Mouse (Mus musculus) kidney, postnatal 4 days (tissue): ENCODE measurements at regions not wholly inside any gene's neighbourhood (a gene's known extent, or its start where the extent isn't known, plus 50 kb on each side); places are given as distances from the start of the nearest gene placed in this dataset.

Experiments
- DNase-seq, 2 experiments: peaks; one replicate each; pipeline ENCODE4 v3.0.0; 2021; ENCODE audit warnings: mixed read lengths in 2 of 2

- no peak for DNase-seq
These were observed 188.6 kb upstream of the 1700066M21Rik start for GRCm38 (mm10) chr1:57188796-57189319.

DNA sequence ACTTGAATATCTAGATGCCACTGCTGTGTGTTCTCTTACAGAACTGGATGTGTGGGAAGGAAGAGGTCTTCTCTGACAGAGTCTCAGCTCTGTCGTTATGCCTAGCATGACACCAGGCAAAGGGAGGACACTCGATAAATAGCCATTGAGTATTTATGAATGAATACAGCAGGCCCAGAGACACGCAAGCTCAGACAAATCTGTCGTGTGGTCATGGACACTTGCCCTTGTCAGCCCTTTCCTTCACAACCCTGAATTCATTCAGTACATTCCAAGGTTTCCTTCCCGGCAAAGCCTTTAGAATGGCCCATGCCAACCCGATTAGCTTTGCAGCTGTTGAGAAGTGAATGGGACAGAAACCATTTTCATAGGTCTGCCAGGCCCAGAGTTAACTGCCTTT lies 176.1 kb upstream of the 1700066M21Rik start:
- no peak for DNase-seq

GRCm38 (mm10) chr1:57204331-57204730 lies 173.1 kb upstream of the 1700066M21Rik start:
- no peak for DNase-seq

DNA sequence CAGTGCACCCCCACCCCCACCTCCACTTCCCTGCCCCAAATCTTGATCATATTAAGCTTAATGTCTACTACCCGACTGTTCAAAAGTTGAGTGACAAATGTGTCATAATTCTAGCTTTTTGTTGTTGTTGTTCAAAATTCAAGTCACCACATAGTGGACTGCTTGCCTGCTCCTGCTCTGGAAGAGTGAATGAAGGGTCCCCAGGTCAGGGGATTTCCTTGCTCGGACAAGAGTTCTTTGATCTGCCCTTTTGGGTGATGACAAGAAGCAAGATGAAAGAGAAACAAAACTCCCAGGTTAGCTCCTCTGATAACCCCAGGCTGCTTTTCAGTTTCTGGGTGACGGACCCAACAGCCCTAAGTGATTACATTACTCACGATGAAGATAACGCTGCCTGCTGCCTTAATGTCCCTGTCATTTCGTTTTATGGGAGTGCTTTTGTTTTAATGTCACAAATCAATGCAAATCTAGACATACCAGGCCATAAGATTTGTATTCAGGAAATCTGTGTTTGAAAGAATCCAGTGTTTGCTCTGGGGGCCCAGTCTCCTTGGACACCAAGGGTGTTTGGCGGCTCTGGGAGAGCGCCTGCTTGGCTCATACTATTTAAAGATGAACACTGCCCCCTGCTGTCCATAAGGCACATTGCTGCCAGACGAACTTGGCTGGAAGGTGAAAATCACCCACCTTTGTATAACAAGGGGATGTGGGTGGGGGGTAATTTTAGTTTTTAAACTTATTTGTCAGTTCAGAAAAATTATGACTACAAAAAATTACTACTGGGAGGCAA lies 172.0 kb upstream of the 1700066M21Rik start:
- peak; percentile 77 to 78 for DNase-seq

GRCm38 (mm10) chr1:57206496-57206895 lies 170.9 kb upstream of the 1700066M21Rik start:
- DNase-seq = no peak

DNA sequence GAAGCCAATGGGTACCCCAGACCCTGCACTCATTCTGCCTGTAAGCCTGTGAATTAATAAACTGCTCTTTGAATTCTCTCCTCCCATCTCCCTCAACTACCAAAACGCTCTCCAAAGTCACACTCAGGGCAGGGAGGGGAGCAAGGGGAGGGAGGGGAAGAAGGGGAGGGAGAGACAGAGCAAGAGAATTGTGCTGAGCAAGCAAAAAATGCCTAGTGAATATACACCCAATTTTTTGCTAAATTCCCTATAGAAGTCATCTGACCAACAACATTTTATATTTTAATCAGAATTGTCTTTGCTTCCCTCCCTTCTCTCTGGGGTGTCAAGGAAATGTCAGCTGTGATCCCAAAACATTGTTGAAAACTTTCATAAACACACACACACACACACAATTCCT lies 170.5 kb upstream of the 1700066M21Rik start:
- DNase-seq = no peak

- no peak for DNase-seq
These were observed 169.0 kb upstream of the 1700066M21Rik start for GRCm38 (mm10) chr1:57208415-57208814.

DNA sequence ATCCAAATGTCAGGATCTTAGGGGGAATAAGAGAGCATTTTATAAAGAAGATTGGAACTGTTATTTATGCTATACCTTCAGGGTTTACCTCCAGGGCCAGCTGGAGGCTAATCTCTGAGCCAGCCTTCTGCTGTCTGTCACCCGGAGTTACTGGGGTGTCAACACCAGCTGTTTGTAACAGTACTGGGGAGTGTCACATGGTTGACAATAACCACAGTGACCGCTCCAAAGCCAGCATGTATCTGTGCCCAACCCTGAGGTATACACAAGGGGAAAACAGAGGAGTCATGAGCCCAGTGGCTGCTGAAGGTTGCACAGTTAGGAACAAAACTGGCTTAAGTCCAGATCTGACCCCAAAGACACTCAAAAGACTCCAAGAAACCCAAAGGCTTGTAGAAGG lies 168.1 kb upstream of the 1700066M21Rik start:
- DNase-seq = no peak

- no peak for DNase-seq
These were observed 166.4 kb upstream of the 1700066M21Rik start for GRCm38 (mm10) chr1:57211046-57211445.

GRCm38 (mm10) chr1:57213428-57213874 lies 164.0 kb upstream of the 1700066M21Rik start:
- DNase-seq = peak; percentile 9 to 22

DNA sequence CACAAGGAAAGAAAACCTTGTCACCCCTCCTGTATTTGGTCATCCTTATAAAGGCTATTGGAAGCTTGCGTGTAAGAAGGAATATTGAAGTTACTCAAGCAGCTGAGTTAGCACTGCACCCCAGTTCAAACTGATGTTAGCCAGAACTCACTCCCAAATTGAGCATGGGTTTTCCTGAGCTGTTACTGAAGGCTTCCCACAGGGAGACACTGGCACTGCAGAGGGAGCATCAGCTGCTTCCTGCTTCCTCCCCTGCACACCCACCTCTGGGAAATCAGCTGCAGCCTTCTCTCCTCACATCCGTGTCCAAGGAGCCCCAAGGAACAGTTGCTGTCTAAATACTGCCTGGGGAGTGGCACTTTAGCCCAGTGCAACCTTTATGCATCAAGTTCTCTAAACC lies 163.2 kb upstream of the 1700066M21Rik start:
- no peak for DNase-seq

GRCm38 (mm10) chr1:57217656-57218055 lies 159.8 kb upstream of the 1700066M21Rik start:
- no peak for DNase-seq

GRCm38 (mm10) chr1:57218127-57218526 lies 159.3 kb upstream of the 1700066M21Rik start:
- DNase-seq = no peak

DNA sequence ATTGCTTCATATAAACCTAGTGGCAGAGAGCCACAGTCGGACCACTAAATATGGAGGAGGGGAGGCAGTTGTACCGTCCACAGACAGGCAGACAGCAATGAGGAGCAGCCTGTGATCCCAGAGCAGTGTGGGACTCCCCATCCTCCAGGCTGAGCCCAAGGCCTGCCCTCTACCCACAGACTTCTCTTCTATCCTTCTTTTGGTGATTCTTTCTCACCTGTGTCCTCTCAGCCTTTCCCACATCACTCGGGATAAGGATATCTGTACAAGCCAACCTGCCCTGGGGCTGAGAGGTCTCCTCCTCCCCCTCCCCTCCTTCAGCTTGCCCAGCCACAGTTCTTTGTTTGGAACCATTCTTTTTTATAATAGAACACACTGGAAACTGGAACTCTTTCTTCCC lies 158.8 kb upstream of the 1700066M21Rik start:
- DNase-seq = no peak

- DNase-seq = no peak
These were observed 152.9 kb upstream of the 1700066M21Rik start for GRCm38 (mm10) chr1:57224425-57225104.

- DNase-seq = no peak
These were observed 133.6 kb upstream of the 1700066M21Rik start for GRCm38 (mm10) chr1:57243607-57244408.

- no peak for DNase-seq
These were observed 117.8 kb upstream of the 1700066M21Rik start for GRCm38 (mm10) chr1:57259626-57260025.

DNA sequence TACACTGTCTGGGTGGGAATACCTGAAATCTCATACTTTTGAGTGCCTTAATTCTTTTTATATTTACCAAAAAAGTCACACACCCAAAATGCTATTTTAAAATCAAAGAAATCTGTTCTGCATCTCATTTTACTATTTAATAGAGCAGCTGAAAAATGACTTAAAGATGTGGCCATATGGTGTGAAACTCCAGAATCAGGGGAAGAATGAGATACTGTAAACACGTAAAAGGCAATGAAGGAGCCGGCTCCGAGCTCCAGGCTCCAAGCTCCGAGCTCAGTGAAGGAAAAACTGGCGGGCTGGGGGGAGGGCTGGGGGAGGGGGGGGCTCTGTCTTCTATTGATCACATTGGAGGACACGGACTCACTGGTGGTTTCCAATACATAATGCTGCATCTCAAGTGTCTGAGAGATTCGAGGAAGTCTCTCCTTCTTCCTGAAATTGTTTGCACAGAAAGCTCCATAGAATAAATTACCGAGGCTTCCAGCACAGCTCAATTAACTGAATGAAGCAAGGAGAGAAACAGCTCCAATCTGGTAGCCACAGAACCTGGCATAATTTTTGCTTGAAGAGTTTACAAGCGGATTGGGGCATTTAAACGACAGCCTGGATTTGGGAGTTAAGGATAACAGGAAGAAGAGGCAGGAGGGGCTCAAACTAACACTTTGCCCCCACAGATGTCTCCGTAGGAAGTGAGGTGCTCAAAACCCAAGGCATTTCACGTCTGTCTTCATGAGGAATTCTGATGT lies 112.2 kb upstream of the 1700066M21Rik start:
- no peak for DNase-seq

GRCm38 (mm10) chr1:57266695-57267094 lies 110.7 kb upstream of the 1700066M21Rik start:
- DNase-seq = peak in 1 of 2 experiments; percentile 6

GRCm38 (mm10) chr1:57267851-57268250 lies 109.6 kb upstream of the 1700066M21Rik start:
- DNase-seq = no peak

GRCm38 (mm10) chr1:57269679-57270354 lies 107.6 kb upstream of the 1700066M21Rik start:
- peak; percentile 81 to 84 for DNase-seq

DNA sequence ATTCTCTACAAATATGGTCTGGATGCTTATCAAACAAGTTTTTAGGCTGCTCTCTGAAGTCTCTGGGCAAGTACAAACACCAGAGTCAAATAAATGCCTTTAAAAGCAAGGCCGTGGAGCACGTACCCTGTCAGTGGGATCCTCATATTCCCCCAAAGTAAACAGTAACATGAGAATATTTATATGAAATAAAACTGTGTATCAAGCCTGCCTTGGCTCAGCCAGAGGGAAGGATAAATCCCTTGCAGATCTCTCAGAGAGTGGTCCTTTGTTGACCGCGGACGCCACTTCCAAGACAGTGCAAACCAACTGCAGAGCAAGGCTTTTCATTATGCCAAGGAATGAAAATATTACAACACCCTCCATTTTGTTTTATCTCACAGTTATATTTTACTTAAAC lies 104.8 kb upstream of the 1700066M21Rik start:
- no peak for DNase-seq
